Mouse (Mus musculus): ENCODE measurements around the gene Hhatl. TPM values are rescaled to one million over a fixed set of nuclear protein-coding genes. Genes with fewer than 3 reads are reported as not detected.

Hhatl gene
- total RNA-seq, 1 experiment = 0.09 TPM

DNA sequence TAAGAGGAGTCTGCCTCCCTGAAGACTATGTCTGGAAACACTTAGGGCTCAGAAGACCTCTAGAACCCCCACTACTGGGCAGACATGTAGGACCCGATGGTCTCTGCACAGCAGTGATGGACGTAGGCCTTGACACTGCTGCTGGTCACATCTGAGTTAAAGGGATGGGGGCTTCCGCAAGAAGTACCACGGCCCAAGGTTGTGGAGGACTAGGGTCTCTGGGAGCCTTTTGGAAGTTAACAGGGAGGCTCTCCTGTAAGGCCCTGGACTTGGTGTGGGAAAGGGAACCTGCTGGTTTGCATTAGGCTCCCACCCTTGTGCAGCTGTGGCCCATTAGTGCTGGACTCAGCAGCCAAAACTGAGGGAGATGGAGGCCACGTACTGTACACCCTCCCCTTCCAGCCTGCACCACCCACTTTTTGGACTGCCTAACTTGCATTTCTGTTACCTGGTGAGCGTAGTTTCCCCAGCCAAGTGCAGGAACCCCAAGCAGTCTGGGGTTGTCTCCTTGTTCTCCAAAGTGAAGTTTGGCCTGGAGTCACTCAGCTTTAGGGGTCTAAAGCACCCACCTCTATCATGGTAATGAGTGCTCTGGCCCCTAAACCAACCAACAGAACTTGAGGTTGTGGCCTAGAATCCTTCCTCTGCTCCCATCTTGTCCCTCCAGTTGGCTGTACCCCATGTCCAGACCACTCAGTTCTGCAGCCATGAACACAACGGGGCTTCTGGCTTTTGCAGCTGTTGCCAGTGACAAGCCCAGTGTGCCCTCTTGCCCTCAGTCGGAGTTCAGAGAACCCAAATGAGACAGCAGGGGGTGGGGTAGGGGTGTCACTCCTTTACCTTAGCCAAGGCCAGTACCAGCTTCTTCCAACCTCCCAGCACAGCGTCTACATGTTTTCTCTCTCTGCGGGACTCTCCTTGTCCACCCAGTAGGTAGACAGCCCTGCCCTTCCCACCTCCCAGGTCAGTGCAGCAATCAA is 34.2 kb downstream of the Hhatl start:
- peaks cover 0 to 23% of the 10 kb centered on the region in 2 experiments; a peak in 2 of 4 replicates for H3K4me1 ChIP-seq (ENCODE audit: control insufficient read depth in 2 of 2, insufficient read depth in 2 of 2, low read length in 2 of 2, poor library complexity in 1 of 2)
- H3K4me3 ChIP-seq (ENCODE audit: insufficient read depth in 1 of 2, low read depth in 1 of 2, low read length in 2 of 2, poor library complexity in 1 of 2, severe bottlenecking in 1 of 2) = peak overlapping the region in 1 of 2 experiments; percentile 77; a peak in 1 of 4 replicates
- no peak for TF ChIP-seq CHD2 (IDR thresholded peaks at IDR 0.05; ENCODE audit: low read depth, low read length)
- TF ChIP-seq ZC3H11A (IDR thresholded peaks at IDR 0.05; ENCODE audit: borderline replicate concordance, low read depth, low read length) = no peak
- TF ChIP-seq MAFK (IDR thresholded peaks at IDR 0.05; ENCODE audit: insufficient read depth, low read depth, low read length) = no peak
- TF ChIP-seq ZNF384 (IDR thresholded peaks at IDR 0.05; ENCODE audit: low read depth, low read length) = no peak
- TF ChIP-seq HCFC1 (IDR thresholded peaks at IDR 0.05; ENCODE audit: borderline replicate concordance, insufficient read depth, low read length) = no peak
- in situ Hi-C loops (cut with MboI; ENCODE audit: low sequenced_read_pairs in 2 of 2, unreplicated experiment in 2 of 2) = no loop called here
- no peak overlapping the region for H3K9ac ChIP-seq (ENCODE audit: insufficient read depth, low read depth, low read length, poor library complexity, severe bottlenecking)
- H3K36me3 ChIP-seq (ENCODE audit: control insufficient read depth, insufficient read depth, low read length, poor library complexity, severe bottlenecking) = peaks cover 14% of the 10 kb centered on the region
- DNase-seq (ENCODE audit: low read depth, low spot score) = no peak
- H3K9me3 ChIP-seq (ENCODE audit: control insufficient read depth, insufficient read depth, low read depth, low read length) = no peaks in the 10 kb centered on the region
- no peak overlapping the region for H3K27ac ChIP-seq (ENCODE audit: insufficient read depth, low read depth, low read length, poor library complexity, severe bottlenecking)

DNA sequence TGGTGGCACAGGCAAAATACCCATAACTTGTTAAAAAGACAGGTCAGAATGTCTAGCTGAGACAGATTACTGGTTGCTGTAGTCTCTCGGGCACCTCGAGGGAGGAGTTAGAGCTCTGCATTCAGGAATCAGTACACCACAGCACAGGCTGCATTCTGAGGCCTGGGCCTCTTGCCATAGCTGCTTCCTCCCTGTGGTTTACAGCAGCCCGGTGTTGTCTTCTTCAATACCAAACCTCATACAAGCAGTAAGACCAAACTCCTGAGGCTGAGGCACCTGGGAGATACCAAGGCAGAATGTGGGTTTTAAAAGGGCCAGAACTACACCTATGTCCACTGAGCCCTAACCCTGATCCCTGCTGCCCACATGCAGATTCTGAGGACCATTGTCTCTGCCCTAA is 34.9 kb downstream of the Hhatl start:
- no peak overlapping the region for H3K9ac ChIP-seq (ENCODE audit: insufficient read depth, low read depth, low read length, poor library complexity, severe bottlenecking)
- H3K27ac ChIP-seq (ENCODE audit: insufficient read depth, low read depth, low read length, poor library complexity, severe bottlenecking) = no peak overlapping the region
- in situ Hi-C loops (cut with MboI; ENCODE audit: low sequenced_read_pairs in 2 of 2, unreplicated experiment in 2 of 2) = no loop called here
- H3K4me3 ChIP-seq (ENCODE audit: insufficient read depth in 1 of 2, low read depth in 1 of 2, low read length in 2 of 2, poor library complexity in 1 of 2, severe bottlenecking in 1 of 2) = no peak overlapping the region
- DNase-seq (ENCODE audit: low read depth, low spot score) = no peak
- no peaks in the 10 kb centered on the region for H3K9me3 ChIP-seq (ENCODE audit: control insufficient read depth, insufficient read depth, low read depth, low read length)
- H3K4me1 ChIP-seq (ENCODE audit: control insufficient read depth in 2 of 2, insufficient read depth in 2 of 2, low read length in 2 of 2, poor library complexity in 1 of 2) = peaks cover 0 to 23% of the 10 kb centered on the region in 2 experiments; a peak in 2 of 4 replicates
- TF ChIP-seq HCFC1 (IDR thresholded peaks at IDR 0.05; ENCODE audit: borderline replicate concordance, insufficient read depth, low read length) (no peak), ZC3H11A (IDR thresholded peaks at IDR 0.05; ENCODE audit: borderline replicate concordance, low read depth, low read length) (no peak), CHD2 (IDR thresholded peaks at IDR 0.05; ENCODE audit: low read depth, low read length) (no peak), ZNF384 (IDR thresholded peaks at IDR 0.05; ENCODE audit: low read depth, low read length) (no peak), MAFK (IDR thresholded peaks at IDR 0.05; ENCODE audit: insufficient read depth, low read depth, low read length) (no peak)
- H3K36me3 ChIP-seq (ENCODE audit: control insufficient read depth, insufficient read depth, low read length, poor library complexity, severe bottlenecking) = peaks cover 18% of the 10 kb centered on the region

DNA sequence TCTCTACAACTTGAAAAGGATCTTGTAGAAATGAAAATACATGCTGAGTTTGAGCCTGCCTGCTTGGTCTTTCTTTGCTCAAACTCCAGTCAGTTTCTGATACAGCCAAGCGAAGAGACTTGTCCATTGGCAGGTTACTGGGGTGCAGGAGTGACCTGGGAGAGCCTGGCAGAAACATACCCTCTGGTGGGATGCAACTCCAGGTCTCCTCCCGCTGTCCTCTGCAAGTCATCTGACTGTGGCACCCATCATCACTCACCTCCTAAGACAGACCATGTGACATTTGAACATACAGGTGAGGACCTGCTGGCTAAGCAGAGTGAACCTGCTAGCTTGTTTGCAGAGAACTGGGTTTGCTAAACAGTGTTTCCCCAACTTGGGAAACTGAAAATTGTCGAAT is 35.5 kb downstream of the Hhatl start:
- Histone ChIP-seq H3K36me3 (ENCODE audit: control insufficient read depth, insufficient read depth, low read length, poor library complexity, severe bottlenecking) (peaks cover 19% of the 10 kb centered on the region), H3K4me3 (ENCODE audit: insufficient read depth in 1 of 2, low read depth in 1 of 2, low read length in 2 of 2, poor library complexity in 1 of 2, severe bottlenecking in 1 of 2) (no peak overlapping the region), H3K27ac (ENCODE audit: insufficient read depth, low read depth, low read length, poor library complexity, severe bottlenecking) (no peak overlapping the region), H3K9me3 (ENCODE audit: control insufficient read depth, insufficient read depth, low read depth, low read length) (no peaks in the 10 kb centered on the region), H3K9ac (ENCODE audit: insufficient read depth, low read depth, low read length, poor library complexity, severe bottlenecking) (no peak overlapping the region), H3K4me1 (ENCODE audit: control insufficient read depth in 2 of 2, insufficient read depth in 2 of 2, low read length in 2 of 2, poor library complexity in 1 of 2) (peaks cover 0 to 21% of the 10 kb centered on the region in 2 experiments; a peak in 2 of 4 replicates)
- in situ Hi-C loops (cut with MboI; ENCODE audit: low sequenced_read_pairs in 2 of 2, unreplicated experiment in 2 of 2) = no loop called here
- no peak for DNase-seq (ENCODE audit: low read depth, low spot score)
- TF ChIP-seq ZNF384 (IDR thresholded peaks at IDR 0.05; ENCODE audit: low read depth, low read length) (no peak), CHD2 (IDR thresholded peaks at IDR 0.05; ENCODE audit: low read depth, low read length) (no peak), HCFC1 (IDR thresholded peaks at IDR 0.05; ENCODE audit: borderline replicate concordance, insufficient read depth, low read length) (no peak), MAFK (IDR thresholded peaks at IDR 0.05; ENCODE audit: insufficient read depth, low read depth, low read length) (no peak), ZC3H11A (IDR thresholded peaks at IDR 0.05; ENCODE audit: borderline replicate concordance, low read depth, low read length) (no peak)

DNA sequence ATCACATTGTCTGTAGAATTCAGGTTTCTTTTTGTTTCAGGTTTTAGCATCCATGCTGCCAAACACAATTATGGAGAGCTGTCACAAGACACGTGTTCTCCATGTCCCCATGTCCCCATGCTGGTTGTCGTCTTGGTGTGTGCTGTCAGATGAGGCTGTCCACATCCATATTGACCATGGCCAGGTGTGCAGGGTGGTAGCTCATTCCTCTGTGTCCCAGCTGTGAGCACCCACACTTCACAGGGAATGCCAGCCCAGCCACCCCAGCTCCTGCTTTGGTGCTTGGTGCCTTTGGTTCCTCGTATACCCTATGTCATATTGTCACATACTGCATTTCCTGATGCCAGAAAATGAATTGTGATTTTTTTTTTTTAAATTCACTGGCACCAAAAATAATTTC is 37.7 kb downstream of the Hhatl start:
- peaks cover 0 to 10% of the 10 kb centered on the region in 2 experiments; a peak in 1 of 4 replicates for H3K4me1 ChIP-seq (ENCODE audit: control insufficient read depth in 2 of 2, insufficient read depth in 2 of 2, low read length in 2 of 2, poor library complexity in 1 of 2)
- H3K9me3 ChIP-seq (ENCODE audit: control insufficient read depth, insufficient read depth, low read depth, low read length) = no peaks in the 10 kb centered on the region
- H3K4me3 ChIP-seq (ENCODE audit: insufficient read depth in 1 of 2, low read depth in 1 of 2, low read length in 2 of 2, poor library complexity in 1 of 2, severe bottlenecking in 1 of 2) = no peak overlapping the region
- TF ChIP-seq CHD2 (IDR thresholded peaks at IDR 0.05; ENCODE audit: low read depth, low read length) (no peak), MAFK (IDR thresholded peaks at IDR 0.05; ENCODE audit: insufficient read depth, low read depth, low read length) (no peak), ZNF384 (IDR thresholded peaks at IDR 0.05; ENCODE audit: low read depth, low read length) (no peak), HCFC1 (IDR thresholded peaks at IDR 0.05; ENCODE audit: borderline replicate concordance, insufficient read depth, low read length) (no peak)
- no peak overlapping the region for H3K27ac ChIP-seq (ENCODE audit: insufficient read depth, low read depth, low read length, poor library complexity, severe bottlenecking)
- DNase-seq (ENCODE audit: low read depth, low spot score) = no peak
- no peak overlapping the region for H3K9ac ChIP-seq (ENCODE audit: insufficient read depth, low read depth, low read length, poor library complexity, severe bottlenecking)
- in situ Hi-C loops (cut with MboI; ENCODE audit: low sequenced_read_pairs in 2 of 2, unreplicated experiment in 2 of 2) = no loop called here
- H3K36me3 ChIP-seq (ENCODE audit: control insufficient read depth, insufficient read depth, low read length, poor library complexity, severe bottlenecking) = peaks cover 32% of the 10 kb centered on the region
